Mouse (Mus musculus) hematopoietic stem cell, adult 5-6 weeks (primary cell): ENCODE results near the gene Apcs. TPM values are rescaled to one million over a fixed set of nuclear protein-coding genes. Genes with fewer than 3 reads are reported as not detected.

Experiments used
- ATAC-seq, 2 experiments: fragments of 125-278 bp in 1 of 2; replicated peaks in 1 of 2; 2 replicates each; pipeline ENCODE4 v1.8.0; 2016 to 2017; ENCODE audit warnings: inconsistent platforms in 2 of 2, mild to moderate bottlenecking in 2 of 2, moderate number of reproducible peaks in 2 of 2, low read depth in 1 of 2, moderate TSS enrichment in 1 of 2; ENCODE audit not compliant: low FRiP score in 2 of 2, poor library complexity in 2 of 2, severe bottlenecking in 2 of 2, insufficient read depth in 1 of 2, low TSS enrichment in 1 of 2
- total RNA-seq: library from RNA; stranded (forward); fragments of 172-1452, 232-1000 nt; gene quantifications from 2 replicates; pipeline ENCODE4 v1.2.3, GENCODE M21; 2017

The Apcs gene
- total RNA-seq, result not detected in 2 replicates

DNA sequence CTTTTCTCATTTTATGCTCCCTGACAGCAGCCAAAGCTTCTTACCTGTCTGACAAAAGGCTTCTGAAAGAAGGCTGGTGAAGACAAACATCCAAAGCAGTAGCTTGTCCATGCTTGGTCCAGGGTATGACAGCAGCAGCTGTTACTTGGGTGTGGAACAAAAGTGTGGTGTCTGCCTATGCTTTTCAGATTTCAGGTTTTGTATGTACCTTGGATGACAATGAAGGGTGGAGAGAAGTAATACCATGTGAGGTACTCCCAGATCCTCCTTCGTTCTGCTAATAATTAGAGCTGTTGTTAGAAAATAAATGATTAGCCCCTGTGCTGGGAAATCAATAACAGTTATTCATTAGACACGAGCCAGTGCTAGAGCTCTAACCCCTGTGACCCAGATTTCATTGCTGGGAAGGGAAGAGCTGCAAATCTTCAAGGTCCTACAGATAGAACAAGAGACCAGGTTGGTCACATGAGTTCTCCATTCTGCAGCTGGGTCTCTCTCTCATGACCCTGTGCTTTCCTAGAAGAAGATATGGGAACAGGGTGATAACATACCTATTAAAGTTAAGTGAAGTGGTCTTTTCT, at the start of gene Apcs:
Gene Apcs, minus strand, starts transcription at position 265 of the 581 bp plus-strand sequence.
- no peak for ATAC-seq

- no peak for ATAC-seq
Observed at GRCm38 (mm10) chr1:172932197-172932596, 37.4 kb upstream of the Apcs start.

GRCm38 (mm10) chr1:172918450-172918849, 23.6 kb upstream of the Apcs start:
- no peak for ATAC-seq

DNA sequence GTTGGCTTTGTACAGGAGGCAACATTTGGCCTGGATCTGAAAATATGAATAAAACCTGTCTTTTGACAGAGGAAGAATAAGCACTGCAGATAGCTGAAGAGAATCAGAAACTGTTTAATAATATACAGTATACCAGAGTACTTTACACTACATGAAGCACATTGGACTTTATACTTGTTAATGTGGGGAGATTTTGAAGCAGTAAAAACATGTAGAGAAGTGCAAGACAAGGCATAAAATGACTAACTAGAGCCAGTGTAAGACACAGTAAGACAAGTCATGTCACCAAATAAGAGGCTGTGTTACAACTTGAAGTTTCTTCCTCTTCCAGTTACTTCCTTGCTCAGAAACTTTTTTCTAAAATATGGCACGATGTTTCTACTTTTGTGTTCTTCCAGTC, 22.3 kb upstream of the Apcs start:
- ATAC-seq, result no peak

DNA sequence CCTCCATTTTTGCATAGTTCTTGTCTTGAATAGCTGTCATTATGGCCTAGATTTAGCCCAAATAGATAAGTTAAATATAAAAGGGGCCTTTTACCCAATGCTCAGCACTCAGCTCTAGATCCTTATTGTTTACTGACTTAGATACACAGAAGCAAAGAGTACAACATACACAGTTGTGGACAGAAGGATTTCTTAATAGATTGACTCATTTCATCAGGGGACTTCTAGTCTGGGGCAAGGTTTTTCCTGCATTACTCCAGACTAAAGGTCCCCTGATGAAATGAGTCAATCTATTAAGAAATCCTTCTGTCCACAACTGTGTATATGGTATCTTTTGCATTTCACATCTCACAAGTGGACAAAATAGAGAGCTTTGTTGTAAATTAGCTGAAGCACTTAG, 8.5 kb upstream of the Apcs start:
- ATAC-seq, result no peak

DNA sequence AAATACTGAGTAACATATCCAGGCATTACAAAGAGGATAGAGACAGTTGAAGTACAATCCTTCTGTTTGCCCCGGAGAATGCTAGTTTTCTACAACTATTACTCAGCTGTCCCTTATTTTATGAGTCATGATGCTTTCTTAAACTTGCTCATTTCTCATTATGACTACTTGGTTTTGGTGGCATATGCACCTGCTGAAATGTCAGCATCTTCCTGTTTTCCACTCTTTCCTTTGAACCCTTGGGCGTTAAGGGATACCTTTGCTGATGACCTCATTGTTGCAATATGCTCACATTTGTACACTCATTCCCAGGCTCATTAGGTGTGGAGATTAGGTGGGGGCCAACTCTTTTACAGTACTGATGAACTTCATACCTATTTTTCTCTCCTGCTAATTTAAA, 594 bp upstream of the Apcs start:
- no peak for ATAC-seq

DNA sequence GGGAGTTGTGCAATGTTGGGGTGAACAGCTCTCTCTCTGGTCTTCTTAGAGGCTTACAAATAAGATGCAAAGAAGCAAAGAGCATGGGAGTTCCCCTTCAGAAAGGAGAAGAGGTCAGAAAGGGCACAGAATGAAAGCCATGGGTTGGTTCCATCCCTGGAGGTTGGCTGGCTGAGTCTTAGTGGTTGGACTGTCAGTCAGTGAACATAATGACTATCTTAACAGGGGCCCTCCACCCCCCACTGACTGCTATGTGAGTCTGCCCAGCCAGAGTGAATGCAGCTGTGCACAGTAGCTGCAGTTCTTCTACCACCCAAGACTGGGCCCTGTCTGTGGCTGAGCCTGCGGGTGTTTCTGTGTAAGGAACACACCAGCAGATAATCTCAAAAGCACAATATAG, 18.2 kb downstream of the Apcs start:
- ATAC-seq, result no peak

- ATAC-seq, result no peak
Observed at GRCm38 (mm10) chr1:172875265-172875664, 19.6 kb downstream of the Apcs start.

DNA sequence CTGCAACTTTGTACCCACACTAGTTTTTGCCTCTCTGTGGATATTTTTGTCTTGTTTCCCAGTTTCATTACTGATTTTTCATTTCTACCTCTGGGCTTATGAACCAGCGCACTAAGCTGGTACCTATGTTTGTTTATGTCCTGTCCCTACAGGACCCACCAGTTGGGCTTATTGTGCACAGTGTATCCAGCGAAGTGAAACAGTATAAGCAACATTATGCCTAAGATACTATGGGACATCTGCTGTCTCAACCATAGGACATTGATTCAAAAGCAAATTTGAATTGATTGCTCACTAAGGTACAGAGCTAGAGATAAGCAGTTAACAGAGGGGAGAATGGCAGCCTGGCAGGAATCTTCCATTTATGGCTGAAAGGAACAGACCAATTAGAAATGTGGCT, 46.7 kb downstream of the Apcs start:
- no peak for ATAC-seq

GRCm38 (mm10) chr1:172847044-172847761, 47.6 kb downstream of the Apcs start:
- ATAC-seq, result no peak

Other genes starting within 250 kb of the Apcs start
- not detected in 2 replicates for gene Crp, start 197.0 kb downstream of the Apcs start, total RNA-seq
- gene Olfr16, start 55.4 kb upstream of the Apcs start, total RNA-seq, result not detected in 2 replicates
- not detected in 2 replicates for gene Olfr1408, start 242.3 kb upstream of the Apcs start, total RNA-seq